Mouse (Mus musculus) ovary, postnatal 14 days (tissue): ENCODE results near the gene Slc2a6.

Experiments
- DNase-seq: peaks from one replicate; pipeline ENCODE4 v3.0.0; 2022; ENCODE audit warnings: low spot score

Slc2a6 gene

GRCm38 (mm10) chr2:27036003-27036402 is 8.2 kb upstream of the Slc2a6 start:
- no peak for DNase-seq

- DNase-seq = no peak
These were observed 4.6 kb upstream of the Slc2a6 start for GRCm38 (mm10) chr2:27032361-27032760.

GRCm38 (mm10) chr2:27028437-27029015 is 728 bp upstream of the Slc2a6 start:
- no peak for DNase-seq

GRCm38 (mm10) chr2:27026857-27027617 is 761 bp downstream of the Slc2a6 start:
- no peak for DNase-seq

DNA sequence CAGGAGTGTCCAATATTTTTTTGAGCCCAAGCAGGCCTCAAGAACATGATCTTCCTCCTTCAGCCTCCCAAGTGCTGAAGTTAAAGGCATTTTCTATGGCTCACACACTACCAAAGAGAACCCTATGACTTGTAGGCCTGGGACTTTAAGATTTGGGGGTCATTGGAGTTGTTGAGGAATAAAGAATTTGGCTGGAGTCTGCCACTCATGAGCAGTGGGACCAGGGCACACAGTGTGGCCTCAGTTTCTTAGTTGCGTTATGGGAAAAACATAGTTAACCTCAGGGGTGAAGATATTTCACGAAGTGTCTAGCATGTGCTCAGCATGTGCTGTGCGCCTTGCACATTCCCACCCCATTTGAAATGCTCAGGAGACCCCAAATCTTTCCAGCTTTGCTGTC is 1.5 kb downstream of the Slc2a6 start:
- no peak for DNase-seq

- DNase-seq = no peak
These were observed 2.3 kb downstream of the Slc2a6 start for GRCm38 (mm10) chr2:27025545-27025944.

GRCm38 (mm10) chr2:27024136-27024535 is 3.7 kb downstream of the Slc2a6 start:
- no peak for DNase-seq

DNA sequence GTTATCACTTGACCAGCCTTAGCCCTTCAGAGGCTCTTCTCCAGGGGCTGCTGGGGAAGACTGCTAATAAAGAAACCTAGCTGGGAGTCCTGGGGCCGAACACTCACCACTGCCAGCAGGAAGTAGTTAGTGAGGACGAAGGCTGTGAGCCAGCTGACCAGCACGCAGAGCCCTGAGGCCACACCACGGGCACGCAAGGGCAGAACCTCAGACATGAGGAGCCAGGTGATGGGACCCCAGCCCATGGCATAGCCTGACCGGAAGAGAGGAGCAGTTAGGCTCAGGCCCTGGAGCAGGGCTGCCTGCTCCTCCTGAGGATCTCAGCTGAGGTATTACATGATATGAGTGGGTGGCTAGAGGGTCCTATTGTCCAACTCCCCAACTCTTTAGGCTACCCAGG is 5.2 kb downstream of the Slc2a6 start:
- no peak for DNase-seq

- no peak for DNase-seq
These were observed 6.7 kb downstream of the Slc2a6 start for GRCm38 (mm10) chr2:27021103-27021502.

DNA sequence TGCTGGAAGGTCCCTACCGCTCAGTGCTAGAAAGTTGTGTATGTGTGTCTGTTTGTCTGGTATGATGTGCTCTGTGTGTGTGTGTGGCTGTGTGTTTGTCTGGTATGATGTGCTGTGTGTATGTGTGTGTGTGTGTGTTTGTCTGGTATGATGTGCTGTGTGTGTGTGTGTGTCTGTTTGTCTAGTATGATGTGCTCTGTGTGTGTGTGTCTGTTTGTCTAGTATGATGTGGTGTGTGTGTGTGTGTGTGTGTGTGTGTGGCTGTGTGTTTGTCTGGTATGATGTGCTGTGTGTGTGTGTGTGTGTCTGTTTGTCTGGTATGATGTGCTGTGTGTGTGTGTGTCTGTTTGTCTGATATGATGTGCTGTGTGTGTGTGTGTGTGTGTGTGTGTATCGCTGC is 8.3 kb downstream of the Slc2a6 start:
- no peak for DNase-seq

DNA sequence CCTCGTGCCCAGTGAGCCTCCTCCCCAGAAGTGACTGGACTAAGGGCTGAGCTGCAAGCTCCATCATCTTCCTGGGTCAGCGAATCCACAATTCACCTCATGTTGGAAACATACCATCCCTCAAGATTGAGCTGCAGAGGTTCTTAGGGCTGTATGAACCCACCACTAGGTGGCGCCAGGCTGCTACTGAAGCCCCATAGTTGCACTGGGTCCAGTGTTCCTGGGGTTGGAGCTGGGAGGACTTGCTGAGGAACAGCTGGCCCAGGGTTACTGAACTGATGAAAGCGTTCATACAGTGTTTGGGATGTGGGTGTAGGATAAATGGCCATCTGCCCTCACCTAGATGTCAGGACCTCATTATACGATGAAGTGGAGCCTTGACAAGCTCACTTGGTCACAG is 10.0 kb downstream of the Slc2a6 start:
- peak; percentile 59 for DNase-seq

- DNase-seq = peak; percentile 79
These were observed 18.0 kb downstream of the Slc2a6 start, which contains the start of gene Cacfd1 for GRCm38 (mm10) chr2:27009714-27010244. Cacfd1 (plus strand) TSS chr2:27009926.

DNA sequence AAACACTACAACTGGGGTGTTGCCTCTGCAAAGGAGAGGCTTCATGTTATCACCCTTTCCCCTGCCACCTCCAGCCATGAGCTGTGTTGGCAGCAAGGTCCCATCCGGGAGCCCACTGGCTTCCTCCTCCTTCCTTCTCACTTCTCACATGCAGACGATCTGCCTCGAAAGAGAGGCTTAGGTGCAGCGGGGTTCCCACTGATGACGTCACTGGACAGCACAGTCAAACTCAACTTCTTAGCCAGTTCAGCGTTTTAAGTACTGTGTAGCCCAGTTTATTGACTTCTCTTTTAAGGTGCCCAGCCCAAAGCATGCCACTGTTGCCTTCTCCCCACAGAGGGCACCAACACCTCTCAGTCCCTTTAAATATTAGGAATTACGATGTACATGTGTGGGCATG is 20.1 kb downstream of the Slc2a6 start:
- DNase-seq = no peak

GRCm38 (mm10) chr2:27006255-27006654 is 21.5 kb downstream of the Slc2a6 start:
- no peak for DNase-seq

DNA sequence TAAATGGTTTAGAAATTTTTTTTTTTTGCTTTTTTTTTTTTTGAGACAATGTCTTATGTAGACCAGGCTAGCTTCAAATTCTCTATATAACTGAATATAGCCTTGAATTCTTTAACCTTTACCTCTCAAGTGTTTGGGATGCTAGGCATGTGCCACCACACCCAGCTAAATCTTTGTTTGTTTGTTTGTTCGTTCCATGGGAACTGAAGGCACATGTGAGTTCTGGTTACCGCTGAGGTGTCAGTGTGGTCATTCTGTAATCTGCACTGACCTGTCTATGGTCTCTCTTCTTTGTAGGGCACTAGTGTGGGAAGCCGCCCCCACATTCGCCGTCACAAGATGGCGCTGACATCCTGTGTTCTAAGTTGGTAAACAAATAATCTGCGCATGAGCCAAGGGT is 29.8 kb downstream of the Slc2a6 start:
- no peak for DNase-seq

- DNase-seq = no peak
These were observed 30.3 kb downstream of the Slc2a6 start for GRCm38 (mm10) chr2:26997498-26997897.

GRCm38 (mm10) chr2:26993936-26994335 is 33.9 kb downstream of the Slc2a6 start:
- DNase-seq = no peak

GRCm38 (mm10) chr2:26984640-26985039 is 43.2 kb downstream of the Slc2a6 start:
- DNase-seq = no peak

GRCm38 (mm10) chr2:26984179-26984578 is 43.6 kb downstream of the Slc2a6 start:
- DNase-seq = no peak

GRCm38 (mm10) chr2:26980361-26980760 is 47.4 kb downstream of the Slc2a6 start:
- DNase-seq = no peak

DNA sequence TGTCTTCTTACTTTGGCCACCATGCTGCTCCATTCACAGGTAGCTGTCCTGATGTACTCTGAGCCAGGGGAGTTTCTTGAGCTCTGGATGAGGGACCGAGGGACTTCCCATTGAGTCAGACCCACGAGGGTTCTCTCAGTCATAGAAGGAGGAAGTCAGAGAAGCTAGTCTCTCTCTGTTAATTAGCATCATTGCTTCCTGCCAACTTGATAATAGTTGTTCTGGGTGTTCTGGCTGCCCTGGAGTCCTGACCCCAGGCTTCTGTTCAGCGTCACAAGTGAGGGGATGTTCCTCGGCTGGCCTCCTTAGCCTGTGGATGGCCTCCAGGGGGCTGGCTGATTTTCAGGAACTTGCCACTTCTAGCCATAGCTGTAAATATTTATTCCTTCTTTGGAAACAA is 53.8 kb downstream of the Slc2a6 start:
- no peak for DNase-seq

GRCm38 (mm10) chr2:26973116-26973515 is 54.7 kb downstream of the Slc2a6 start, which contains the start of gene Adamts13:
Adamts13 (plus strand) TSS chr2:26973416.
- DNase-seq = no peak
